Mouse (Mus musculus) adrenal gland, postnatal 14 days (tissue): Measurements from ENCODE around the gene Frmd5. TPM values are rescaled to one million over a fixed set of nuclear protein-coding genes. Genes with fewer than 3 reads are reported as not detected.
"Not testable (repeated sequence)": the region's sequence is repeated elsewhere in the genome, so short reads cannot be mapped to it uniquely, and the experiment has no call there.

Experiments
- DNase-seq: peaks from one replicate; pipeline ENCODE4 v3.0.0; 2021; ENCODE audit warnings: mixed read lengths
- total RNA-seq: library from RNA; stranded (reverse); gene quantifications from 2 replicates; pipeline ENCODE4 v1.2.3, GENCODE M21; 2021

The Frmd5 gene
- total RNA-seq, 1 experiment from 2014 or later, result 102 TPM

DNA sequence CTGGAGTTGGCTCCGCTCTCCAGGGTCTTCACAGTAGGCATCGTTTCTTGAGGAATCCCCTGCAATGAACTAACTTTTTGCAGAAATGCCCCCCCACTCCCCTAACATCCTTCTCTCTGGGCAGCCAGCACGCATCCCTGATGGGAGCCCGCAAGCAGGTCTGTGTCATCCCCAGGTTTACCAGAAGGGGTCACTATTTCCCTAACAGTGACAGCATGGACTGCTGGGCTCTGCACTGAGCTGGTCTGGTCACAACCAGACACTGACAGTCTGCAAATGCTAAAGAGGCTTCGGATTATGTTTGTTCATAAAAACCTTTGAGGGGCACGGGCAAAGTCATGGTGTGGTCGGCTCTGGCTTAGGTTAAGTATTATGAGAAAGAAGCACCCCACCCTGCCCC is 235.1 kb downstream of the Frmd5 start:
- DNase-seq, result peak; percentile 91

DNA sequence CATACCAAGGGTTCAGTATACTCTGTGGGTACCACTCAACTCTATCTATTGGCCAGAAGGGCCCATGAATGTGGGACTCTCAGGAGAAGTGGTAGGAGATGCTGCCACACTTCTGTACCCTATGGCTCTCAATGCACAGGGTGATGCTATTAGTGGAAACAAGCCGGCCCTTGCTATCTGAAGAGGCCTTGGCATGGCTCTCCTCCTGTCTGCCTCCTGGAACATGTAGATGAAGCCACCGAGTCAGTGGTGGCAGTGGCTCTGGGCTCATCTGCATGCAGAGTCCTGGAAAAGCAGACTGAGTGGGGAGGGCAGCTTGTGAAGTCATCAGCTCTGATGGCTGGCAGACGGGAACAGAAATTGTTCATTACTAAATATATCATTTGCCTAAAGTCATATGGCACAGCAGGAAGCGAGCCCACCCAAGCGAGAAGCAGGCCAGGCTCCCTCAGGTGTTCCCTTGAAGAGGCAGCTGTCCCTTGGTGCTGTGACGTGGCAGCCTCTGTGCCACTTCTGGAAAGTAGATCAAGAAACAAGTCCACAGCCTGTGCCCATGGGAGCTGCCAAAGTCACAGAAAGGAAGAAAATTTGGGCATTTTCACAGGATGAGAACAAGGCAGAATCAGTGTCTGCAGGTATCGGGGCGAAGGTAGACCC is 235.8 kb downstream of the Frmd5 start:
- no peak for DNase-seq

DNA sequence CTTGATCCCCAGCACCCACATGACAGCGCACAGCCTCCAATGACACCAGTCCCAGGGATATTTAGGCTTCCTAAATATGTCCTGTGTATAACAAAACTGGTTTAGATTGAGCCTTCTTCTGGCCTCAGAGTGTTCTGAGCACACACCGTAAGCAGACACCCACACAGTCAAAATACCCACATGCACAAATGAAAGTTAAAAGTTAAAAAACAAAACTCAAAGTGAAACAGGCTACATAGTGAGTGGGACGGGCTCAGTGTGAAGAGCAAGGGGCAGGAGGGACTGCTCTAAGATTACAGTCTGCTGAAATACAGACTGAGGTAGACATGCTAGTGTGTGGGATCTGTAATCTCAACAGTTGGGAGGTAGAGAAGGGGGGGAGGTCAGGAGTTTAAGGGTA is 236.8 kb downstream of the Frmd5 start:
- DNase-seq, result no peak

DNA sequence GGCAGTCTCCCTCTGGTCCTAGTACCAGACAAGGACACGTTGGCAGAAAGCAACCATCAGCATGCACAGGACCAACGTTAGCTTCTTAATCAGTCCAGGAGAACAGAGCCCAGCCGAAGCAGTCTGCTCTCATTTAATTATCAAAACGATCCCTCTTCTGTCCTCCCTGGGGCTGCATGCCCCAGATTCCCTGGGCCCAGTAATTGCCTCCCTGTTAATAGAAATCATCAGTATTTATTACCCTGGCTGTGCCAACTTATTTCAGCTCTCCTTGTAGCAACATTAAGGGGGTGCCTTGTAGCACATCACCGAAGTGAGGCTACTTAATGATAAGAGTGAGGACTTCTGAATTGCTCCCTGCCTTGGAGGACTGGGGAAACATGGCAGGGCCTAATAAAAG is 241.0 kb downstream of the Frmd5 start:
- no peak for DNase-seq

DNA sequence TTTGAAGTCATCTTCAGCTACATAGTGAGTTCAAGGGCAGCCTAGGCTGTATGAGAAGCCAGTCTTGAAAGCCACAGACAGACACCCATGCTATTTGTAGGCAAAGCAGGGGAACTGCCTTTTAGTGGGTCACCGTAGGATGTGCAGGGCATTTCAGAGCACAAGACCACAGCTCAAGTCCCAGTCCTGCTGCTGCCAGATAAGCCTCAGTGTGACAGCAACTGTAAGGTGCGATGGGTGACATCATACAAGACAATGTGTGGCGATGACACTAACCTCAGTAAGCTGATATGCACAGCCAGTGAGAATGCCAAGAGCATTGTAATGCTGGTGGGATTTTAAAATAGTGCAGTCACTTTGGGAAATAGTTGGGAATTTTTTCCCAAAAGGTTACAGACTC is 243.8 kb downstream of the Frmd5 start:
- no peak for DNase-seq

DNA sequence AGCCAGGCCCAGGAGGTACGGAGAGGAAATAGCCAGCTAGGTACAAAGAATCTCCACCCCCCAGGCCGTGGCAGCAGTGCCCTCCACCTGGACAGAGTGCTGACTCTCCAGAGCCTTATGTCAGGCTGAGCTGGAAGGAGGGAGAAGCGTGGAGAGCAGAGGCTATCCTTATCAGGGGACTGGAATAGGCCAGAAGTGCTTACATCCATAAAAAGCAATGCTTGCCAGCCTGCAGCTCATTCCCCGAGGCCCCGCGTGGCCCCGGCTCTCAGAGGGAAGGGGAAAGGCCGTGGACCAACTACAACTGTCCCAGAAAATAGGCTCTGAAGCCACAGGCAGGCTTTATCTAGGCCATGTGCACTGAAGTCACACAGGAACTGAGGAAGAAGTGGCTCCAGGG is 255.6 kb downstream of the Frmd5 start:
- no peak for DNase-seq

DNA sequence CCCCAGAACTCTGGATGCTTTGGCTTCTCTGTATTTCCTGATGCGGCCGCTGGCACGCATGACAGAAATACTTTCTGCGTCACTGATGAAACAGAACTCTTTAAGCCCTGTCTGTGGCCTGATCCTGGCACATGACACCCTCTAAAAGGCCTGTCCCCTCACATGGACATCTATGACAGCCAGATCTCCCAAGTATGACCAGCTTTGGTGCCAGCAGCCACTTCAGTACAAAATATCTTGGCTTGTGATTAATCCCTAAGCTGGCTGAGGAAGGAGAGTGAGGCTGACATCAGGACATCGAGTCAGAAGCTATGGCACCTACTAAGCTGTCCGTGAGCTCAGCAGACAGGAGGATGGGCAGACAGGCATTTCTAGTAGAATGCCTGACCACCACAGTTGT is 257.3 kb downstream of the Frmd5 start:
- DNase-seq, result no peak

DNA sequence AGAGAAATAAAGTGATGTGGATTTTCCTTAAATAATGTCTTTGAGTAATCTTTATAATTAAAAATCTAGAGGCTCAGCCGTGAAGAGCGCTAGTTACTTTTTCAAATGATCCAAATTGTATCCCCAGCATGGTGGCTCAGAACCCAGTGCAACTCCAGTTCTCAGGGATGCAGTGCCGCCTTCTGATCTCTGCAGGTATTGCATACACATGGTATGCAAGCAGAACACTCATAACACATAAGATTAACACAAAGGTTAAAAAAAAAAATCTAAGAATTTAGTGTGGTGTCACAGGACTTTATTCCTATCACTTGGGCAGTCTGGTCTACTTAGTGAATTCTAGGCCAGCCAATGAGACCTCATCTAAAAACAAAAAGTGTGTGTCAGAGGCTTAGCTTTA is 262.1 kb downstream of the Frmd5 start:
- DNase-seq, result no peak

DNA sequence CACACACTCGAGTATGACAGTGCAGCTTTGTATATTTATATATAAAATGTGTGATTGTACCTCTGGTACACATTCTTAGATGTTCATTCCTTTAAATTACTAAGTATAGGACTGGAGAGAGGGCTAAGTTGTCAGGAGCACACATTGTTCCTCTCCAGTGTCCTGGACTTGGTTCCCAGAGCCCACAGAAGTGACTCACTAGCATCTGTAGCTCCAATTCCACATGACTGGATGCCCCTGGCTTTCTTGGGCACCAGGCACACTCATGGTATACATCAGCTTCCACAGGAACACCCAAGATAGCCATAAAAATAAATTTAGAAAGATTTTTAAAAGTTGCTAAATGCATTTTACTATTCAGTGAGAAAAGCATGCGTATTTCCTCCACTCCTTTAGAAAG is 281.8 kb downstream of the Frmd5 start:
- no peak for DNase-seq

DNA sequence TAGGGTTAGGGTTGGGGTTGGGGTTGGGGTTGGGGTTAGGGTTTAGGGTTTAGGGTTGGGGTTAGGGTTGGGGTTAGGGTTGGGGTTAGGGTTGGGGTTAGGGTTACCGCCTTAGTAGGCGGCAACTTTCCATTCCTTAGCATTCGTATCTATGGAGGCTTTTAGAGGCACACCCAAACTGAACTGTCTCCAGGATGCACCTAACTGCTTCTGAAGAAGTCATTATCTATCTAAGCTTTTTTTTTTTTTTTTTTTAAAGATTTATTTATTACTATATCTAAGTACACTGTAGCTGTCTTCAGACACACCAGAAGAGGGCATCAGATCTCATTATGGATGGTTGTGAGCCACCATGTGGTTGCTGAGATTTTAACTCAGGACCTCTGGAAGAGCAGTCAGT is 284.1 kb downstream of the Frmd5 start:
- not testable (repeated sequence) for DNase-seq

DNA sequence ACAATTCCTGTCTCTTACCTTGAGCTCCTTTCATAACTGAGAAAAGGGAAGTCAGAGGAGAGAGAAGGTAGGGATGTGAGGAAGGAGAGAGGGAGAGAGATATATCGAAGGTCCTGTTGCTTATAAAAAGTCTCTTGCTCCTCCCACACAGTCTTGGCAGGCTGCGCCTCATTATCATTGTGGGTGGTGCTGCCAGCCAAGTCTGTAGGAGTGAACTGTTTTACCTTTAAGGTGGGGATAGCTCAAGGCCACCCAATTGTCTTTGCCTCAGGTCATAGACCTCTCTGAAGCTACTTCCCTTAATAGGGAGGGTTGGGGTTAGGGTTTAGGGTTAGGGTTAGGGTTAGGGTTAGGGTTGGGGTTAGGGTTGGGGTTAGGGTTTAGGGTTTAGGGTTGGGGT is 284.9 kb downstream of the Frmd5 start:
- DNase-seq, result no peak

DNA sequence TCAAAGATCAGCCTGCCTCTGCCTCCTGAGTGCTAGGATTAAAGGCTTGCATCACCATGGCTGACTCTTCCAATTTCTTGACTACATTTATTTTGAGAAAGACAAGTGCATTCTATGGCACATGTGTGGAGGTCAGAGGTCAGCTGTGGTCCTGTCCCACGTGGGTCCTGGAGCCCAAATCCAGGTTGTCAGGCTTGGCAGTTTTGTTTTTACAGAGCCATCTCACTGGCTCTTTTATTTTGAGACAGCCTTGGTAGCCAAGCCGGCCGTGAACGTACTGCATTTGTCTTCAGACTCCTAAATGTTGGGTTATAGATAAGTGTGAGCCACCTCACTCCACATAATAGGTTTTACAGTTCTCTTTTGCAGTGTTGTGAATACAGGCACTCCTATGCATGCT is 288.2 kb downstream of the Frmd5 start:
- not testable (repeated sequence) for DNase-seq

DNA sequence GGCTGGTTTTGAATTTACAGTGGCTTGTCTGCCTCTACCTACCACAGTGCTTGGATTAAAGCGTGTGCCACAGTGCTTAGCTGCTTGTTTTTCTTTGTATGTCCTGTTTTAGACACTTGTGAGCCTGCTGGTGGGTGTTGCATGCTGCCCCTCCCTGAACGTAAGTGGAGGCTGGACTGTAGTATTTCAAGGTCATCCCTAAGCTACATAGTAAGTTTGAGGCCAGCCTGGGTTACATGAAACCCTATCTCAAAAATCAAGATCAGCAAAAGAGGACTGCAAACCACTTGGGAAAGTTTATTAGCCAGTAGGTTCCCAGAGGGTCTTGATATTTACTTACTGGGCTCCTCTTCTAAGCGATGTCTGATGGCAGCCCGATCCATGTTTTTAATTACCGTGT is 288.8 kb downstream of the Frmd5 start:
- no peak for DNase-seq

DNA sequence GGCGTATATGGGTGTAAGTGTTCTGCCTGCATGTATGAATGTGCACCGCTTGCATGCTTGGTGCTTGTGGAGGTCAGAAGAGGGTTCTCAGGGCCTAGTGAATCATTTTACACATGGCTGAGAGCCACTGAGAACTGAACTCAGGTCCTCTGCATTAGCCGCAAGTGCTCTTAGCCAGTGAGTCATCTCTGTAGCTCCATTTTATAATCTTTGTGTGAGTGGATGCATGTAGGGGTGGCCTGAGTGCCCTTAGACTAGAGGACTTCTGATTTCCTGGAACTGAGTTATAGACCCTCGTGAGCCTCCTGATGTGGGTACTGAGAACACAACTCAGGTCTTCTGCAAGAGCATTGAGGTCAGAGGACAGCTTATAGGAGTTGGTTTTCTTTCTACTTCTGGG is 292.7 kb downstream of the Frmd5 start:
- DNase-seq, result no peak

DNA sequence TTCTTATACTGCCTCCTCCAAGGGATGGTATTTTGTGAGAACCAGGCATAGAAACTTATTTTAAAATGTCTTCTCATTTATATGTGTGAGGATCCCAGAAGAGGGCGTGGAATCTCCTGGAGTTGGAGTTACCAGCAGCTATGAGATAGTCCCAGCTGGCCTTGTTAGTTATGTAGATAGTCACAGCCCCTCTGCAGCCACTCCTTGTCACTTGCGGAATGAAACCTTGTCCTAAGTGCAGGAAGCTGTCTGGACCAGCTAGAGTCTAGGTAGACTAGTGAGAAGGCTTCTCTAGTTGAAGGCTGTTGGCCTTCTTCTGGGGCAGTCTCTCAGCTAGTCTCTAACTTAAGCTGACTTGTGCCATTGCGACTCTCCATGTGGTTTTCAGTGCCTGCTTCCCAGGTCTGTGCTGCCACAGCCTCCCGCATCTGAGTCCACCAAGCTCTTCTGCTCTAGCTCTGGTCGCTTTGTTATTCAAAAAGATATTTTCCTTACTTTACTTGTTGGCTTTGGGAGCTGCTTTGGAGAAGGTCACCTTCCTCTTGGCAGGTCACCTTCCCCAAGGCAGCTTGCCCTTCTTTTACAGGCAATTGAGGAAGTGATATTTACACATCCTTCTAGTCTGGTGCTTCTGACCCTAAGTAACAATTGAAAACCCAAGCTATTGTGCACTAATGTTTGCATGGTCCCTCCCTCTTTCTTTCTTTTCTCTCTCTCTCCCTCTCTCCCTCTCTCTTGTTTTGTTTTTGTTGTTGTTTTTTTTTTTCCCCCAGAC is 293.7 kb downstream of the Frmd5 start:
- not testable (repeated sequence) for DNase-seq

DNA sequence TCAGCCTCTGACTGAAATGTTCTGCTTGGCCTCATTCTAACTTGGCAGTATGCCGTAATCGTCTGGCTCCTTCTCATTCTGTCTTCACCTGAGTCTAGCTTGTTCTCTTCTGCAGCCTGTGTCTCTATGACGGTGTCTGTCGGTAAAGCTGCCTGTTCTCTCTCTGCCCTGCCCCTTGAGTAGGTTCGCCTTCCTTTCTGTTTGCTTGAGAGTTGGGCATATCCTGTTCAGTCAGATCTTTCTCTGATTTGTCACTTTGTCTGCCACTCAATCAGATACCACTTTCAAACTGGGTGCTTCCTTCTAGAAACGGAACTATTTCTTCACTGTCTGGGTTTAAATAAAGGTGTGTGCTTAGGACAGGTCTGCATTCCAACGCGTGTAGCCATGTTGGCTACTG is 295.5 kb downstream of the Frmd5 start:
- no peak for DNase-seq

DNA sequence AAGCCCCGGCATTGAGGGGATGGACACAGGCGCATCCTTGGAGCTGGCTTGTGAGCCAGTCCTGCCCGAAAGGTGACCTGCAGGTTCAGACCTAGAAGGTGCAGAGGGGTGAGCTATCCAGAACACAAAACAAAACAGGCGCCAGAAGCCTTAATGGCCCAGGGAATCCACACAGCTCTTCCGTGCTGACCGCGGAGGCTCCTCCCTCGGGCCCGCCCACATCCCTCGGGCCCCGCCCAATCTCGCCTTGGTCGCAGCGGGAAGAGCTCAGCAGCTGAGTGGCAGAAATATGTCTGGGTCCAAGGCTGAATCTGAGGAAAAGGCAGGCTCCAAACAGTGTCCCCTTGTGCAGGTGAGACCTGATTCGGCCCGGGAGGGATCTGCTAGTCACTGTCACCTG is 297.3 kb downstream of the Frmd5 start:
- DNase-seq, result peak; percentile 87

DNA sequence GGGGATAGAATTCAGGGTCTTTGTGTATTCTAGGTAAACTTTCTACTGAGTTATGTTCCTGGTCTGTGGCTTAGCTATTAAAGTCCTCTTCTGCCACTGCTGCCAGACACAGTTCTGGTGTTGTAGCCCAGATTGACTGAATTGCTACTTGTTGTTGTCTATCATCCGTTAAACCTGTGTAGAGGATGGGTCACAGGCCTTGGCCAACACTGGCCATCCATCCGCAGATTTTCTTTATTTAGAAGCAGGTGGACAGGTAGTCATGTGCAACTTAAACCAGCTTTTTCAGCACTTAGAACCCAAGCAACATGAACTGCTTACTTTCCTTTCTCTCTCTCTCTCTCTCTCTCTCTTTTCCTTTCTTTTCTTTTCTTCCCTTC is 298.9 kb downstream of the Frmd5 start:
- DNase-seq, result no peak

DNA sequence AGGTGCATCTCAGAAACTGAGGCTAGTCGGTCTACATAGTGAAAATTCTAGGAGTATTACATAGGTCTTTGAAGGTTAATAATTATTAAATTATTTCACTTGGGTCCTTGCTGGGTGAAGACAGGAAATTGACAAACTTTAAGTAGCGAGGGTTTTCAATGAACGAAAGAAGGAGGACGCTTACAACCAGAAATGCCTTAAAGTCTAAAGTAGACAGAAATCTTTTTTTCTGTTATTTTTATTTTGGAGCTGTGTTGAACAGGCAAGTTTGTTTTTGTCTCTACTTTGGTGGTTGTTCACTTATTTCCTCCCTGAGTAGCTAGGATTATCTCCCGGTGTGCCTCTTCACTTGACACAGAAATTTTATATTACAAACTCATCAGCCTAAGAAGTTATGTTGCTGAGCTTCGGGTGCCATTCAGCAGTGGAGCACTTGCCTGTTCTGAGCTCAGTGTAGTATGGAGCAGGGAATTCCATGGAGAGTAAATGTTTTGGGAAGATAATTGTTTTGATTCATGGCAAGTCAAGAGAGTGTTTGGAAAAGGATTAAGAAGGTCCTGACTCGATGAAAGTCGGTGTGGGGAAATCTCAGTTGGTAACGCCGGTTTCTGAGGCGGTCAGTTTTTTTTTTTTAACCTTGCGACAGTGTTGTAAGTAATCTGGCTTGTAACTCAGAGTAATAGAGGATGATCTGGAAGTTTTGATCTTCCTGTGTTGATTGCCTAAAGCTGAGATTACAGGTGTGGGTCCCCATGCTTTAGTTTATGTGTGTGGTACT is 299.5 kb downstream of the Frmd5 start:
- no peak for DNase-seq

DNA sequence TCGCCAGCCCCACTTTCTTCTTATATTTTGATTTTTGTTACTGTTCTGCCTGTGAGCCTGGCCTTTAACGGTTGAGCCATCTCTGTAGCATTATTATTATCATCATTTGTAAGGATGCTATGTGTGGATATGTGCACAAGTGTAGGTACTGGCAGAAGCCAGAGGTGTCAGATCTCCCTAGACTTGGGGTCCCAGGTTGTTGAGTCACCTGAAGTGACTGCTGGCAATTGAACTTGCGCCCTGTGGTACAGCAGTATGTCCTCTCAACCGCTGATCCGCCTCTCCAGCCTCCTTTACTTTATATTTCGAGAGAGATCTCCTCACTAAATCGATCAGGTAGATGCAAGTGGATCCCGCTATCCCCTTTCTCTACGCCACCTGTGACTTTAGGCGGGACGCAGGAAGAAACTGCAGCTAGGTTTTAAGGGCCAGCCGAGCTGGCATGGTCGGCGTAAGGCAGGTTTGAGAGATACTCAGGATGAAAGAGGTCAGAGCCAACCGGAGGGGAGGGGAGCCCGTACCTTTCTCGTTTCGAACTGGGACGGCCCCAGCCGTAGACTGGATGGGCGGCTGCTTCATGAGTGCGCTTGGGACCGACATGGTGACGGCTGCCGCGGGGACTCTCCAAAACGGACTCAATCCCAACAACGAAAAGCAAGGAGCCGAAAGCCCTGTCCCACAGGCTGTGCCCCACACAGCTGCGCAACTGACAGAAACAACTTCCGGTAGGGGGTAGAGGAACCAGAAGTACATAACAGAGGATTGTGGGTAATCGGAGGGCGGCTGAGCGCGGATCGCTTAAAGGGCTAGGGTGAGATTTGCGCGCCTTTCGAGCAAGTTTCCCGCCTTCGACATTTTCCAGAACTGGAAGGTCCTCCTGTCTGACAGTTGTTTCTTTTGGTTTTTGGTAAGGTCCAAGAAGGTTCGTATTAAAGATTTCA is 300.7 kb downstream of the Frmd5 start, which contains the start of the genes Mfap1a and Wdr76:
Gene Mfap1a (minus strand): TSS at position 724 of the 941 bp plus-strand sequence.
Gene Wdr76 (plus strand): TSS at position 782 of the 941 bp plus-strand sequence.
- DNase-seq, result peak; percentile 91

DNA sequence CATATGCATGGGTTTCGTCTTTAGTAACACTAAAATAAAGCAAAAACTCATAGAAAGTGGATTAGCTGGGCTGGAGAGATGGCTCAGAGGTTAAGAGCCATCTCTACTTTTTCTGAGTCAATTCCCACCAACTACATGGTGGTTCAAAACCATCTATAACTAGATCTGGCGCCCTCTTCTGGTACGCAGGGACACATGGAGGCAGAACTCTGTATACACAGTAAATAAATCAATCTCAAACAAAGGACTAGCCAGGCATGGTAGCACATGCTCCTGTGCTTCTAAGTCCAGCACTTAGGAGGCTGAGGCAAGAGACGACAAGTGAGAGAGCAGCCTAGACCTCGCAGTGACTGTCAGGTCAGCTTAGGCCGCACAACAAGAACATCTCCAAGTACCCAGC is 305.3 kb downstream of the Frmd5 start:
- not testable (repeated sequence) for DNase-seq
